Mouse (Mus musculus) liver, embryonic 16.5 days (tissue): ENCODE results near the gene Tmem63b. TPM values are rescaled to one million over a fixed set of nuclear protein-coding genes. Genes with fewer than 3 reads are reported as not detected.

Source experiments
- ATAC-seq: fragments of 200-750 bp; cut with Nextera tagmentation; 2 replicates; pipeline ENCODE4 v1.8.0; 2017; ENCODE audit warnings: low read depth, mild to moderate bottlenecking, moderate number of reproducible peaks, moderate library complexity
- H3K27ac ChIP-seq: fragments of 300-500 bp; sonication (generic); 2 replicates; pipeline ENCODE4 v1.5.1; 2014; ENCODE audit warnings: mild to moderate bottlenecking, low read length
- H3K27me3 ChIP-seq: fragments of 300-500 bp; sonication (generic); 2 replicates; pipeline ENCODE4 v1.6.1; 2014; ENCODE audit warnings: low read depth, low read length, mixed read lengths; ENCODE audit not compliant: control insufficient read depth, insufficient read depth
- H3K36me3 ChIP-seq: fragments of 300-500 bp; sonication (generic); 2 replicates; pipeline ENCODE4 v1.6.1; 2014; ENCODE audit warnings: mild to moderate bottlenecking; ENCODE audit not compliant: control insufficient read depth, insufficient read depth
- H3K4me1 ChIP-seq: fragments of 300-500 bp; sonication (generic); 2 replicates; pipeline ENCODE4 v1.6.1; 2014; ENCODE audit warnings: low read depth, low read length, mixed read lengths; ENCODE audit not compliant: control insufficient read depth
- H3K4me2 ChIP-seq: fragments of 300-500 bp; sonication (generic); 2 replicates; pipeline ENCODE4 v1.6.1; 2014; ENCODE audit warnings: low read depth, low read length, mixed read lengths
- H3K4me3 ChIP-seq: fragments of 300-500 bp; sonication (generic); 2 replicates; pipeline ENCODE4 v1.5.1; 2014; ENCODE audit warnings: low read depth, mild to moderate bottlenecking, low read length
- H3K9ac ChIP-seq: fragments of 300-500 bp; sonication (generic); 2 replicates; pipeline ENCODE4 v1.6.1; 2014; ENCODE audit warnings: low read depth, low read length
- H3K9me3 ChIP-seq: fragments of 300-500 bp; sonication (generic); replicated peaks from 2 replicates; pipeline ENCODE4 v1.6.1; 2016; ENCODE audit warnings: low read length; ENCODE audit not compliant: control insufficient read depth
- WGBS: fragments of 180-500 bp; shearing (Covaris S2); extraction: QIAGEN DNeasy Blood & Tissue Kit; methylation state at CpG from one replicate; pipeline ENCODE4 v1.1.7; 2014; ENCODE audit not compliant: insufficient replicate concordance; 5-methylcytosine and 5-hydroxymethylcytosine counted together
- polyA plus RNA-seq: library from polyadenylated mRNA; unstranded; fragments of >200 nt; fragmentation: Nextera tagmentation; extraction: Ambion mirVana; gene quantifications from 2 replicates; pipeline ENCODE4 v1.2.1, GENCODE M21; 2015

Gene Tmem63b
- polyA plus RNA-seq, 1 experiment from 2014 or later: 10.0 TPM

DNA sequence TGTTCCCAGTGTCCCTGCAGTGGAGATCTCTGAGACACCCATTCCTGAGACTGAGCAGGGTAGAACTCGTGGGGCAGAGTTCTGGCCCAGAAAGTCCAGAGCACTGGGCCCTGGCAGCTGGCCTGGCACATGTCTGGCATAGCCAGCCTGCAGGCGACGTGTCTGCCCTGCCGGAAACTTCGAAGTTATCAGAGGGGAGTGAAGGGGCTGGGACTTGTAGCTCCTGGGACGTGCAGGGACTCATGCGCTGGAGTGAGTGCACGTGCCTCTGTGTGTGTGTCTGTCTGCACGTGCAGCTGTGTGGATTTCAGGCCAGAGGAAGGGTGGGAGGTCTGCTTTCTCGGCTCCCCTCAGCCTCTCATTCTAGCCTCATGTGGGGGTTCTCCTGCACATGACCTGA is 42.7 kb upstream of the Tmem63b start:
- WGBS: 53% methylated on average over 10 of the region's 10 CpGs
- H3K4me2 ChIP-seq: no peak overlapping the region
- ATAC-seq: no peak
- peaks cover 25% of the 10 kb centered on the region for H3K27me3 ChIP-seq
- H3K9me3 ChIP-seq: no peaks in the 10 kb centered on the region
- H3K4me1 ChIP-seq: peaks cover 29% of the 10 kb centered on the region
- H3K27ac ChIP-seq: no peak overlapping the region
- no peak overlapping the region for H3K9ac ChIP-seq
- no peaks in the 10 kb centered on the region for H3K36me3 ChIP-seq
- H3K4me3 ChIP-seq: no peak overlapping the region

DNA sequence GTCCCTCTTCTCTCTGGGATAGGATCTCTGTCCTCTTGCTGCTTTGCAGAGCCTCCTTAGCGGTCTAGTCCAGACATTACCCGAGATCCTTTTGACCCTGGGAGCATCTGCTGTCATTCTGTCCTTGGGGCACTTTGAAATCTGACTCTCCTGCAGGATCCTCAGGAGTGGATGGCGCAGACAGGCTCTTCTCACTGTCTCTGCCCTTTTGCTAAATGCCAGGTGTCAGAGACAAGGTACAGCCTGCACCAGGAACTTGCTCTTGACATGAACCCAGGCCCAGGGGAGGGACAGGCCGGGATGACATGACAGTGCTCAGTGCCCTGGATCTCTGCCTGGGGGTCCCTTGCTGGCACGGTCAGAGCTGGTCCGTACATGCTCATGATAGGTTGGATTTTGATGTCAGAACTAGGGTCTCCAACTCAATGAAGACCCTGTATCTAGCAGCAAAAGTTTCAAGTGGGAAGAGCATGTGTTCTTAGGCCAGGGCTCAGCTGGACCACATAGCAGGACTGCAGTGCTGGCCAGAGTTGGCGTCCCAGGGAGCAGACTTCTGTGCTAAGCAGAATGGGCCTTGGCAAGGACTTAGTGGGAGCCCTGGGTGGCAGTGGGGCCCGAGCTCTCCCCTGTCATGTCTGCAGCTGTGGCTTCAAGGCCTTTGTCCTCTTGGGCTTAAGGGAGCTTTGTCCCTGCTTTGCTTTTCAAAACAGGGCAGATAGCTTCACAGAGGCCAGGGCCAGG is 41.4 kb upstream of the Tmem63b start:
- Histone ChIP-seq H3K4me1 (peaks cover 22% of the 10 kb centered on the region), H3K27ac (no peak overlapping the region), H3K27me3 (peaks cover 13% of the 10 kb centered on the region), H3K36me3 (no peaks in the 10 kb centered on the region), H3K9ac (no peak overlapping the region), H3K4me3 (no peak overlapping the region), H3K9me3 (no peaks in the 10 kb centered on the region), H3K4me2 (no peak overlapping the region)
- no peak for ATAC-seq
- 74% methylated on average over 8 of the region's 8 CpGs for whole genome bisulfite sequencing

DNA sequence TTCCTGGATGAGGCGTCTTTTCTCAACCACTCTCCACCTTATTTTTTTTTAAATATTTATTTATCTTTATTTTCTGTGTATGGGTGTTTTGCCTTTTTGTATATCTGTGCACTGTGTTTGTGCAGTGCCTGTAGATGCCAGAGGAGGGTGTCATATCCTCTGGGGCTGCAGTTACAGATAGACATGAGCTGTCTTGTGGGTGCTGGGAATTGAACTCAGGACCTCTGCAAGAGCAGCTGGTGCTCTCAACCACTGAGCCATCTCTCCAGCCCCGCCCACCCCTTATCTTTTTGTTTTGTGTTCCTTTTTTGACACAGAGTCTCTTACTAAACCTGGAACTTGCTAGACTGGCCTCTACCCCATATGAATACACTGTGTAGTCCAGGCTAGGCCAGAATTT is 40.8 kb upstream of the Tmem63b start:
- WGBS: 57% methylated on average over 2 of the region's 2 CpGs
- Histone ChIP-seq H3K4me2 (no peak overlapping the region), H3K4me1 (peaks cover 22% of the 10 kb centered on the region), H3K27ac (no peak overlapping the region), H3K9ac (no peak overlapping the region), H3K27me3 (peaks cover 6% of the 10 kb centered on the region), H3K36me3 (no peaks in the 10 kb centered on the region), H3K4me3 (no peak overlapping the region), H3K9me3 (no peaks in the 10 kb centered on the region)
- ATAC-seq: no peak

DNA sequence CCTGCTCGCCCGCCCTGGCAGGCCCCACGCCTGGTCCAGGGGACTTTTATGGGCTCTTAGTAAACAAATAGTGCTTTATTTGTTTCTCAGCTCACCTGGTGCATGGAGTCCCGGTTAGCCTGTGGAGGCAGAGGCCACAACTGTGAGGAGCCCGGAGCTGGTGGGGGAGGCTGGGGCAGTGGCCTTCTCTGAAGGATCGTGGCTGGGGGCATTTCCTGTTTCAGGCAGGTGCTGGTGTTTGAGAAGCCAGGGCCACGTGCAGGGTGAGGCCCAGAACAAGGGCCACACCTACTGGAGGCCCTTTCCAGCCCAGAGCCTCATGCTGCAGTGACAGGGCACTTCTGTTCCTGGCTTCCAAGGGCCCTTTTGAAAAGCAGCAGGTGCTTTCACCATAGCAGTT is 39.5 kb upstream of the Tmem63b start:
- ATAC-seq: peak; percentile 82
- Histone ChIP-seq H3K9me3 (no peaks in the 10 kb centered on the region), H3K36me3 (no peaks in the 10 kb centered on the region), H3K27ac (peak overlapping the region; percentile 50), H3K4me2 (peak overlapping the region; percentile 35), H3K4me3 (no peak overlapping the region), H3K27me3 (no peaks in the 10 kb centered on the region), H3K4me1 (peaks cover 22% of the 10 kb centered on the region), H3K9ac (peak overlapping the region; percentile 52)
- WGBS: 27% methylated on average over 7 of the region's 7 CpGs

DNA sequence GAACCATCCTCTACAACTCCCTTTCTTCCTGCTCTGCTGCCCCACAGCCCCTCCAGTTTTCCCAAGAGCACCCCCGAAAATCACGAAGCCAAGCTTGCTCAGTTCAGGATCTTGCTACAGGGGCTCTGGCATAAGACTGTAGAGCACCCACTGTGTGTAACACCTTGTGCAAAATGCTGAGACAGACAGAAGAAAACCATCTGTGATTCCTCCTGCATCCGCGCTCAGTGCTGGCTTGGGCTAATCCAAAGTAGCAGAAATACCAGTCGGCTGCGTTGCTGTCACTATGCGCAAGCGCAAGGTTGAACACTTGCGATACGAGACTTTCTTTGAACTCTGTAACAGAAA is 37.8 kb upstream of the Tmem63b start:
- Histone ChIP-seq H3K9me3 (no peaks in the 10 kb centered on the region), H3K4me2 (no peak overlapping the region; the same call in 1 of the 2 replicates), H3K9ac (no peak overlapping the region), H3K4me3 (no peak overlapping the region), H3K36me3 (no peaks in the 10 kb centered on the region), H3K4me1 (peaks cover 22% of the 10 kb centered on the region), H3K27me3 (no peaks in the 10 kb centered on the region), H3K27ac (no peak overlapping the region)
- ATAC-seq: no peak
- WGBS: 89% methylated on average over 10 of the region's 10 CpGs

DNA sequence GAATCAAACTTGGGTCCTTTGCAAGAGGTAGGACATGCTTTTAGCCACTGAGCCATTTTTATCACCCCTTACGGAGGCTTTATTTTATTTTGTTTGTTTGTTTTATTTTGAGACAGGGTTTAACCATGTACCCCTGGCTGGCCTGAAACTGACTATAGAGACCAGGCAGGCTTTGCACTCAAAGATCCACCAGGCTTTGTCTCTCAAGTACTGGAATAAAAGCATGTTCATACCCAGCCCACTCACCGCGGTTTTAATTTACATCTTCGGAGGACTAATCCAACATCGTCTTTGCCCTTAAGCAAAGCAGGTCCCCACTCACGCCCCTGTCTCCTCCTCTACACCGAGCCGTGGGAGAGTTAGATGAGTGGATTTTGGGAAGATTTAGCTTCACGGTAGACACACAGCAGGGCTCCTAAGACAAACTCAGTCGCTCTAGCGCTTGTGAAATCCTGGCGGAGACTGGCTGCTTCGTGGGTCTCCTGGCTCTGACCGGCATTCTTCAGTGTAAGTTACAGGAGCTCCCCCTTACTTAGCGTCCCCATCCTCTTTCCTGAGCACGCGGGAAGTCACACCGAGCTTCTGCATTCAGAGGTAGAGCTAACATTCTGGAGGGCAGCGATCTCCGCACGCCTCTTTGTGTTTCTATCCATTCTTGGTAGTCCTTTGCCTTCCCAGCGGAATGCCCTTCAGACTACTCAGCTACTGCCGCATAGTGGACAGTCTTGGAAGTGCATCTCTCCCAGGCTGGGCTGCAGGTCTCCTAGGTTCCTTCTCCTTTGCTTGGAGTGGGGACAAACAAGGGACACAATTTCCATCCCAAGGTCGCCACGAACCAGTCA is 37.2 kb upstream of the Tmem63b start:
- H3K4me1 ChIP-seq: peaks cover 22% of the 10 kb centered on the region
- peak overlapping the region; percentile 48 for H3K9ac ChIP-seq
- peak overlapping the region; percentile 50 for H3K4me3 ChIP-seq
- no peaks in the 10 kb centered on the region for H3K27me3 ChIP-seq
- no peak for ATAC-seq
- H3K36me3 ChIP-seq: no peaks in the 10 kb centered on the region
- 7% methylated on average over 25 of the region's 25 CpGs for WGBS
- H3K9me3 ChIP-seq: no peaks in the 10 kb centered on the region
- no peak overlapping the region for H3K27ac ChIP-seq
- H3K4me2 ChIP-seq: peak overlapping the region; percentile 74

DNA sequence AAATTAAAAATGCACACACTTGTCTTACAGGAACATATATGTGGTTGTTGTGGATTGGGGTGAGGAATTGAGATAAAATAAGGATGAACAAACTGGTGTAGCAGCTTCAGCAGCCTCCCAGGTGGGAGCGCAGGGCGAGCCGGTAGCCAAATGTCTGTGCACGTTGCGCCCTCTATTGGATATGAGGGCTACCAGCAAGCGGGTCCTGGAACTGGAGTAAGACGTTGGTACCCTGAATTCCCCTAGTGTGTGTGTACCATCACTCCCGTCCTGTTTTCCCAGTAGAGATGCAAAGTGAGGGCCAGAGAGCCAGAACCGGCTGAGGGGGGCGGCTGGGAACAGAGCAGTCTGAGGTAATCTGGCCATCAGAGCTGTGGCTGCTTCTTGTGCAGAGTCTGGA is 31.6 kb upstream of the Tmem63b start:
- no peak overlapping the region for H3K27ac ChIP-seq
- H3K9ac ChIP-seq: no peak overlapping the region
- no peaks in the 10 kb centered on the region for H3K36me3 ChIP-seq
- 0 out of 2 replicates have a peak, but pooled peaks have one; percentile 39 for ATAC-seq
- no peak overlapping the region for H3K4me2 ChIP-seq
- H3K4me1 ChIP-seq: no peaks in the 10 kb centered on the region
- WGBS: 2% methylated on average over 10 of the region's 10 CpGs
- no peaks in the 10 kb centered on the region for H3K27me3 ChIP-seq
- H3K4me3 ChIP-seq: no peak overlapping the region
- no peaks in the 10 kb centered on the region for H3K9me3 ChIP-seq

DNA sequence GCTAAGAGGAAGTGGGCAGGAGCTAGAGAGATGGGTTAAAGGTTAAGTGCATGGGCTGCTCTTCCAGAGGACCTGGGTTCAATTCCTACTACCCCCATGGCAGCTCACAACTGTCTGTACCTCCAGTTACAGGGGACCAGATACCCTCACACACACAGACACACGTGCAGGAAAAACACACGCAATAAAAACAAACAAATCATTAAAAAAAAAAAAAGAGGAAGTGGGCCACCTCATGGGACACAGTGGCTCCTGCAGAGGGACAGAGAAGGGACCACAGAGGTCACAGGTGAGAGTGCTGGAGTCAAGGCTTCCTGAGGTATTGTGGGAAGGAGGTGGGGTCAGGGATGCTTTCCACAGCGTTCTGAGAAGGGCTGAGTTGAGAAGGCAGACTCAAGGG is 24.8 kb upstream of the Tmem63b start:
- H3K4me2 ChIP-seq: no peak overlapping the region
- H3K27me3 ChIP-seq: no peaks in the 10 kb centered on the region
- WGBS: 27% methylated on average over 3 of the region's 3 CpGs
- H3K4me3 ChIP-seq: no peak overlapping the region
- H3K27ac ChIP-seq: no peak overlapping the region
- no peaks in the 10 kb centered on the region for H3K9me3 ChIP-seq
- H3K4me1 ChIP-seq: no peaks in the 10 kb centered on the region
- no peak for ATAC-seq
- H3K36me3 ChIP-seq: no peaks in the 10 kb centered on the region
- no peak overlapping the region for H3K9ac ChIP-seq

DNA sequence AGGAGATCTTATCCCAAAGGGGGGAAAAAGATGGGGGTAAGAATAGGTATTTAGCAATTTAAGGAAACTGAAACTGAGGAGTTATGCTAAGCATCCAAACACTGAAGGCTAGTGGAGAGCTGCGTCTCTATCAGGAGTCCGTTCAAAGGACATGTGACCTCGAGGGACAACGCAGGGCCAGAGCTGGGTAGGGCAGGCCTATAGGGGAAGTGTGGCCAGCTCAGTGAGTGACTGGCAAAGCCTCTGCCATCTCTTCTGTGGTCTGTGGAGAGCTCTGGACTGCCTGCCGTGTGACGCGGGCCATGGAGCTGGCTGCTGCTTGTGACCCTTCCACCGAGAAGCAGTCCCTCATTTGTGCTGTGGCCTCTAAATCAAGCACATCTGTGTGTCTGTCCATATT is 23.7 kb upstream of the Tmem63b start:
- H3K9ac ChIP-seq: no peak overlapping the region
- no peaks in the 10 kb centered on the region for H3K9me3 ChIP-seq
- WGBS: 46% methylated on average over 8 of the region's 8 CpGs
- H3K4me3 ChIP-seq: no peak overlapping the region
- H3K4me1 ChIP-seq: no peaks in the 10 kb centered on the region
- H3K36me3 ChIP-seq: no peaks in the 10 kb centered on the region
- H3K27ac ChIP-seq: no peak overlapping the region
- no peaks in the 10 kb centered on the region for H3K27me3 ChIP-seq
- no peak for ATAC-seq
- no peak overlapping the region for H3K4me2 ChIP-seq
